Mouse (Mus musculus): ENCODE results near the gene Hoxb3. TPM values are rescaled to one million over a fixed set of nuclear protein-coding genes. Genes with fewer than 3 reads are reported as not detected.
A peak's percentile ranks its signal among the peaks of the same experiment; 100 is the strongest.

The Hoxb3 gene
- polyA plus RNA-seq, 1 experiment, result 3.4 TPM

- DNase-seq (ENCODE audit: low read depth, low spot score), result no peak
- 48% methylated on average over 5 of the region's 5 CpGs for WGBS
These were observed 7.8 kb upstream of the Hoxb3 start for GRCm38 (mm10) chr11:96315344-96315681.

GRCm38 (mm10) chr11:96316696-96317607, 6.2 kb upstream of the Hoxb3 start:
- DNase-seq (ENCODE audit: low read depth, low spot score), result no peak
- 29% methylated on average over 18 of the region's 18 CpGs for WGBS

GRCm38 (mm10) chr11:96317608-96318367, 5.3 kb upstream of the Hoxb3 start, which contains the start of gene Hoxb4:
Gene Hoxb4, plus strand, starts transcription at chr11:96318267.
- DNase-seq (ENCODE audit: low read depth, low spot score), result no peak
- WGBS, result 27% methylated on average over 28 of the region's 28 CpGs

- DNase-seq (ENCODE audit: low read depth, low spot score), result no peak
- WGBS, result 2% methylated on average over 45 of the region's 45 CpGs
These were observed 4.6 kb upstream of the Hoxb3 start for GRCm38 (mm10) chr11:96318368-96319070.

- under 1% methylated on average over 34 of the region's 34 CpGs for WGBS
- peak; percentile 48 for DNase-seq (ENCODE audit: low read depth, low spot score)
These were observed 3.8 kb upstream of the Hoxb3 start for GRCm38 (mm10) chr11:96319071-96319902.

- WGBS, result 2% methylated on average over 29 of the region's 29 CpGs
- no peak for DNase-seq (ENCODE audit: low read depth, low spot score)
These were observed 3.2 kb upstream of the Hoxb3 start for GRCm38 (mm10) chr11:96319910-96320309.

GRCm38 (mm10) chr11:96320688-96321087, 2.4 kb upstream of the Hoxb3 start:
- 45% methylated on average over 17 of the region's 17 CpGs for WGBS
- no peak for DNase-seq (ENCODE audit: low read depth, low spot score)

- 26% methylated on average over 5 of the region's 5 CpGs for WGBS
- no peak for DNase-seq (ENCODE audit: low read depth, low spot score)
These were observed 1.3 kb upstream of the Hoxb3 start for GRCm38 (mm10) chr11:96321846-96322245.

GRCm38 (mm10) chr11:96322738-96323137, 388 bp upstream of the Hoxb3 start:
- DNase-seq (ENCODE audit: low read depth, low spot score), result no peak
- WGBS, result 67% methylated on average over 6 of the region's 6 CpGs

GRCm38 (mm10) chr11:96324125-96324524, 999 bp downstream of the Hoxb3 start:
- 50% methylated on average over 5 of the region's 5 CpGs for WGBS
- DNase-seq (ENCODE audit: low read depth, low spot score), result no peak

- no peak for DNase-seq (ENCODE audit: low read depth, low spot score)
- WGBS, result 76% methylated on average over 8 of the region's 8 CpGs
These were observed 1.8 kb downstream of the Hoxb3 start for GRCm38 (mm10) chr11:96324965-96325364.

- 49% methylated on average over 22 of the region's 22 CpGs for WGBS
- DNase-seq (ENCODE audit: low read depth, low spot score), result no peak
These were observed 2.7 kb downstream of the Hoxb3 start for GRCm38 (mm10) chr11:96325747-96326212.

- no peak for DNase-seq (ENCODE audit: low read depth, low spot score)
- WGBS, result 64% methylated on average over 12 of the region's 12 CpGs
These were observed 3.6 kb downstream of the Hoxb3 start for GRCm38 (mm10) chr11:96326705-96327104.

- WGBS, result 65% methylated on average over 7 of the region's 7 CpGs
- no peak for DNase-seq (ENCODE audit: low read depth, low spot score)
These were observed 4.0 kb downstream of the Hoxb3 start for GRCm38 (mm10) chr11:96327122-96327521.

- no peak for DNase-seq (ENCODE audit: low read depth, low spot score)
These were observed 4.6 kb downstream of the Hoxb3 start for GRCm38 (mm10) chr11:96327750-96328149.

GRCm38 (mm10) chr11:96328605-96329004, 5.5 kb downstream of the Hoxb3 start:
- DNase-seq (ENCODE audit: low read depth, low spot score), result no peak
- 62% methylated on average over 8 of the region's 8 CpGs for WGBS

More at GRCm38 (mm10) chr11:96327750-96328149, 4.6 kb downstream of the Hoxb3 start:
- 64% methylated on average over 5 of the region's 5 CpGs for WGBS

- DNase-seq (ENCODE audit: low read depth, low spot score), result no peak
- WGBS, result 11% methylated on average over 8 of the region's 8 CpGs
These were observed 9.0 kb downstream of the Hoxb3 start for GRCm38 (mm10) chr11:96332105-96332504.

- 36% methylated on average over 35 of the region's 35 CpGs for WGBS
These were observed 9.5 kb downstream of the Hoxb3 start for GRCm38 (mm10) chr11:96332618-96333032.

More at GRCm38 (mm10) chr11:96332618-96333032, 9.5 kb downstream of the Hoxb3 start:
- no peak for DNase-seq (ENCODE audit: low read depth, low spot score)
